Mouse (Mus musculus) liver, embryonic 15.5 days (tissue): ENCODE data around the gene Krtap14. TPM values are rescaled to one million over a fixed set of nuclear protein-coding genes. Genes with fewer than 3 reads are reported as not detected.

Experiments used
- ATAC-seq: fragments of 200-750 bp; cut with Nextera tagmentation; 2 replicates; pipeline ENCODE4 v1.8.0; 2017; ENCODE audit warnings: moderate number of reproducible peaks, mild to moderate bottlenecking, moderate library complexity; ENCODE audit not compliant: insufficient read depth
- H3K27ac ChIP-seq: fragments of 300-500 bp; sonication (generic); replicated peaks from 2 replicates; pipeline ENCODE4 v1.5.1; 2015; ENCODE audit warnings: mild to moderate bottlenecking, inconsistent platforms
- H3K27me3 ChIP-seq: fragments of 300-500 bp; sonication (generic); 2 replicates; pipeline ENCODE4 v1.6.1; 2015; ENCODE audit warnings: mild to moderate bottlenecking, inconsistent platforms
- H3K36me3 ChIP-seq: fragments of 300-500 bp; sonication (generic); replicated peaks from 2 replicates; pipeline ENCODE4 v1.6.1; 2015; ENCODE audit warnings: moderate library complexity, mild to moderate bottlenecking, inconsistent platforms
- H3K4me1 ChIP-seq: fragments of 300-500 bp; sonication (generic); replicated peaks from 2 replicates; pipeline ENCODE4 v1.6.1; 2015; ENCODE audit warnings: inconsistent platforms
- H3K4me2 ChIP-seq: fragments of 300-500 bp; sonication (generic); 2 replicates; pipeline ENCODE4 v1.6.1; 2015; ENCODE audit warnings: moderate library complexity, mild to moderate bottlenecking, inconsistent platforms
- H3K4me3 ChIP-seq: fragments of 300-500 bp; sonication (generic); replicated peaks from 2 replicates; pipeline ENCODE4 v1.5.1; 2015; ENCODE audit warnings: mild to moderate bottlenecking, inconsistent platforms
- H3K9ac ChIP-seq: fragments of 300-500 bp; sonication (generic); 2 replicates; pipeline ENCODE4 v1.6.1; 2015; ENCODE audit warnings: moderate library complexity, mild to moderate bottlenecking, inconsistent platforms
- H3K9me3 ChIP-seq: fragments of 300-500 bp; sonication (generic); replicated peaks from 2 replicates; pipeline ENCODE4 v1.6.1; 2016; ENCODE audit warnings: inconsistent platforms
- WGBS: fragments of 180-500 bp; shearing (Covaris S2); methylation state at CpG from one replicate; pipeline ENCODE4 v1.1.7; 2015; ENCODE audit warnings: mixed read lengths; ENCODE audit not compliant: insufficient replicate concordance; 5-methylcytosine and 5-hydroxymethylcytosine counted together
- polyA plus RNA-seq: library from polyadenylated mRNA; unstranded; fragments of >200 nt; fragmentation: Nextera tagmentation; extraction: Ambion mirVana; gene quantifications from 2 replicates; pipeline ENCODE4 v1.2.1, GENCODE M21; 2015

Gene Krtap14
- polyA plus RNA-seq, 1 experiment from 2014 or later: not detected

DNA sequence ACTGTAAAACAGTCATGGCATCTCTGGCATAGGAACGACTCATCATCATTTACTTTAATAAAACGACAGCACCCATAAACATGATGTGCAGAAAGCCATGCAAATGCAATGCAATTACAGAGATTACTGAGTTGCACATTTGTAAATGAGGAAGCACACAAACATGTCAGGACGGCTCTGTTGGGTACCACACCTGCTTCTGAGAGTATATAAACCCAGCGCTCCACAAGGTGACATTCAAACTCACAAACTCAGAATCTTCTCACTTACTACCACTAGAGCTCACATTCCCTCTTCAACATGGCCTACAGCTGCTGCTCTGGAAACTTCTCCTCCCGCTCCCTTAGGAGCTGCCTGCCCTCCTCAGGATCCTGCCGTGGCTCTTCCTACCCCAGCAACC, 48.3 kb downstream of the Krtap14 start, which contains the start of gene Gm5965:
TSS of gene Gm5965 (plus strand) at position 301 of the 400 bp plus-strand sequence.
- no peak for ATAC-seq
- 62% methylated on average over 6 of the region's 6 CpGs for WGBS
- Histone ChIP-seq H3K4me2 (no peak within 1 kb of the TSS), H3K36me3 (no peaks in the 10 kb centered on the region), H3K27me3 (no peaks in the 10 kb centered on the region), H3K4me1 (no peaks in the 10 kb centered on the region), H3K9me3 (no peaks in the 10 kb centered on the region), H3K9ac (no peak within 1 kb of the TSS), H3K27ac (no peak within 1 kb of the TSS), H3K4me3 (no peak within 1 kb of the TSS)

GRCm38 (mm10) chr16:88774106-88774505, 51.8 kb downstream of the Krtap14 start, which contains the start of gene 2310057N15Rik:
Gene 2310057N15Rik, minus strand, starts transcription at chr16:88774206.
- Histone ChIP-seq H3K4me3 (no peak within 1 kb of the TSS), H3K36me3 (no peaks in the 10 kb centered on the region), H3K27ac (no peak within 1 kb of the TSS), H3K9me3 (no peaks in the 10 kb centered on the region), H3K9ac (no peak within 1 kb of the TSS), H3K4me1 (no peaks in the 10 kb centered on the region), H3K4me2 (no peak within 1 kb of the TSS), H3K27me3 (no peaks in the 10 kb centered on the region)
- no peak for ATAC-seq
- WGBS: 47% methylated on average over 2 of the region's 2 CpGs

Other genes with a start within 250 kb of the Krtap14 start
- not detected in 2 replicates for gene Krtap24-1, start 213.9 kb downstream of the Krtap14 start, polyA plus RNA-seq
- not detected in 2 replicates for gene 2310079G19Rik, start 198.5 kb downstream of the Krtap14 start, polyA plus RNA-seq
- not detected in 2 replicates for gene Krtap26-1, start 178.3 kb downstream of the Krtap14 start, polyA plus RNA-seq
- not detected in 2 replicates for gene Krtap27-1, start 154.5 kb downstream of the Krtap14 start, polyA plus RNA-seq
- not detected in 2 replicates for gene 2310061N02Rik, start 118.2 kb downstream of the Krtap14 start, polyA plus RNA-seq
- gene Krtap13-1, start 97.3 kb downstream of the Krtap14 start, polyA plus RNA-seq: not detected in 2 replicates
- 0.31 TPM in 1 of 2 replicates, not detected in the other for gene Krtap13, start 74.5 kb downstream of the Krtap14 start, polyA plus RNA-seq
- 0.29 TPM in 1 of 2 replicates, not detected in the other for gene 2310034C09Rik, start 67.3 kb downstream of the Krtap14 start, polyA plus RNA-seq
- not detected in 2 replicates for gene 2310057N15Rik, start 51.9 kb downstream of the Krtap14 start, polyA plus RNA-seq
- gene Gm5965, start 48.2 kb downstream of the Krtap14 start, polyA plus RNA-seq: not detected in 2 replicates
- 0.21 TPM in 1 of 2 replicates, not detected in the other for gene Gm20741, start 13.9 kb downstream of the Krtap14 start, polyA plus RNA-seq
- not detected in 2 replicates for gene Krtap15, start 5.9 kb downstream of the Krtap14 start, polyA plus RNA-seq
- not detected in 2 replicates for gene Krtap19-1, start 43.3 kb upstream of the Krtap14 start, polyA plus RNA-seq
- gene Krtap19-2, start 48.1 kb upstream of the Krtap14 start, polyA plus RNA-seq: not detected in 2 replicates
- gene Krtap19-3, start 51.9 kb upstream of the Krtap14 start, polyA plus RNA-seq: not detected in 2 replicates
- not detected in 2 replicates for gene Krtap19-4, start 58.9 kb upstream of the Krtap14 start, polyA plus RNA-seq
- not detected in 2 replicates for gene Krtap19-5, start 70.3 kb upstream of the Krtap14 start, polyA plus RNA-seq
- gene Krtap19-9b, start 106.1 kb upstream of the Krtap14 start, polyA plus RNA-seq: not detected in 2 replicates
- gene Krtap16-3, start 136.7 kb upstream of the Krtap14 start, polyA plus RNA-seq: not detected in 2 replicates
- gene Krtap22-2, start 184.6 kb upstream of the Krtap14 start, polyA plus RNA-seq: not detected in 2 replicates
- not detected in 2 replicates for gene Gm10229, start 189.1 kb upstream of the Krtap14 start, polyA plus RNA-seq
- gene Krtap6-1, start 205.6 kb upstream of the Krtap14 start, polyA plus RNA-seq: not detected in 2 replicates
- not detected in 2 replicates for gene Gm10228, start 215.3 kb upstream of the Krtap14 start, polyA plus RNA-seq
- not detected in 2 replicates for gene Krtap6-5, start 221.7 kb upstream of the Krtap14 start, polyA plus RNA-seq
- not detected in 2 replicates for gene 1110025L11Rik, start 237.9 kb upstream of the Krtap14 start, polyA plus RNA-seq